In the genomic region with DNA sequence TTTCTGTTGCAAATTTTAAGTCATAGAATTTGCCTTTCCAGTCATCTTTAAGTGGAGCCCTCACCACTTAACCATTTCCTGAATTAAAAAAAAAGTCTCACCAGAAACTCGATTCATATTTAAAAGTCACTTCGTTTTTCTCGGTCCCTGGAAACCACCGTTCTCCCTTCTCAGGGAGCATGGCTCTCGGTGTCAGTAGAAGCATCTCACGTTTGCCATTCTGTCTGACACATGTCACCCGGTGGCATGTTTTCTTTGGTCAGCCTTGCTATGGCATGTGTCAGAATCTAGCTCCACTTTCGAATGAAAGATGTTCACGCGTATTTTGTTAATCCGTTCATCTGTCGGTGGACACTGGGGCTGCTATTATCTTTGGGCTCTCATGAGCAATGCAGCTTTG, we compare ENCODE assay signal across 19 mouse cellular contexts.
"Had no signal": no experiment of that assay in that cellular context is flagged by ENCODE, and none has a peak within 500 bp of the region (broad histone marks: within the 10 kb centered on the region; RNA-seq: fewer than 3 reads in every experiment).

No protein-coding gene starts in this region.

- H3K27me3 ChIP-seq: kidney, embryonic 15.5 days; liver, embryonic 13.5 days; megakaryocyte, embryonic 14.5 days; midbrain, embryonic 13.5 days had no signal

- DNase-seq: kidney, postnatal 10 days; kidney, postnatal 36 days; layer of hippocampus, postnatal 36 days; liver, embryonic 13.5 days; lung, embryonic 14.5 days; lung, postnatal 36 days; right cerebral cortex, postnatal 4 days; thymus, adult 2 months; thymus, postnatal 14 days; thymus, postnatal 4 days had no signal

- H3K4me3 ChIP-seq: kidney, embryonic 15.5 days; left cerebral cortex, adult 2 months; liver, embryonic 13.5 days; midbrain, embryonic 10.5 days; midbrain, embryonic 13.5 days; myocyte had no signal

- ATAC-seq: lung, postnatal 0 days; midbrain, embryonic 13.5 days; midbrain, embryonic 16.5 days had no signal

- H3K27ac ChIP-seq: left cerebral cortex, adult 2 months; liver, embryonic 13.5 days; midbrain, embryonic 10.5 days; midbrain, embryonic 13.5 days; stomach, postnatal 0 days had no signal
